Mouse (Mus musculus) kidney, adult 11 months (tissue): ENCODE measurements around the gene Fam129a.

ENCODE experiments used
- DNase-seq: peaks from one replicate; pipeline ENCODE4 v3.0.0; 2022

Gene Fam129a

DNA sequence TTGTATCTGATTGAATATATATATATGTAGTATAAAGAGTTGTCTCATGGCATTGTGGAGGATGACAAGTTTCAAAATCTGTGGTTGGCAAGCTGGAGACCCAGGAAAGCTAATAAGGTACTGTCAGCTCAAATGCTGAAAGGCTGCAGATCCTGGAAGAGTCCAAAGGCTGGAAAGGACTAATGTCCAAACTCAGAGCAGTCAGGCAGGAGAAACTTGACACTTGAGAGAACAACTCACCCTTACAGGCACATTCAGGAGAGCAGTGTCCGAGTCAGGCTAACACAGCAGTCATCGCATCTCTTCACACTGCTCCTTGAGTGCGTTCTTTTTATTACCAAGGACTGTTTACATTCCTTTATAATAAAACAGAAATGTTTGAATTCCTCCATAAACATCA, 56.2 kb downstream of the Fam129a start:
- peak; percentile 44 for DNase-seq

DNA sequence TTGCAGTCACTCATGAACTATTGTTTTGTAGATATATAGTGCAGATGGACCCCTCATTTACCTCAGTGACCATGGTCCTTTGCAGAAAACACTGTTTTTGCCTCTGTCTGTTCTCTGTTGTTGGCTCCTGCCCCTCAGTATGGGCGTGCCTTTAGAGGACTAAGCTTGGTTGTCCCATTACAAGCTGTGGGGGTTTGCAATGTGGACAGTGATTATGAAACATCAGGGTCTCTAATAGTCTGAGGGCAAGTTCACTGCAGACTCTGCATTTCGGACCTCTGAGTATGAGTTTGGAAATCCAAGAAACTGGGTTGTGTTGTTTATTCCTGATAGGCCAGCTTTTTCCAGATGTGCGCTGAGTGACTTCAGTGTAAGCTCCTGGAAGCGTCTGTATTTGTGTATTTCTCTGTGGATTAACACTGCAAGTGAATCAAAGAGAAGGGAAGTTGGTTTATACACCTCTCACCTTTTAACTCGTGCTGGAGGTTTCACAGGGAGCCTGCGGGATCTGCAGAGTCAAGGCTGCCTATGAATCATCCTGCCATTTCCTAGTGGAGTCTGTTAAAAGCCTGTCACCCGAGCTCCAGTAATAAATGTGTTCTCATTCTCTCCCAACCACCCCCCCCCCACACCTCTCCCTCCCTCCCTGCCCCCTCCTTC, 58.7 kb downstream of the Fam129a start:
- no peak for DNase-seq

DNA sequence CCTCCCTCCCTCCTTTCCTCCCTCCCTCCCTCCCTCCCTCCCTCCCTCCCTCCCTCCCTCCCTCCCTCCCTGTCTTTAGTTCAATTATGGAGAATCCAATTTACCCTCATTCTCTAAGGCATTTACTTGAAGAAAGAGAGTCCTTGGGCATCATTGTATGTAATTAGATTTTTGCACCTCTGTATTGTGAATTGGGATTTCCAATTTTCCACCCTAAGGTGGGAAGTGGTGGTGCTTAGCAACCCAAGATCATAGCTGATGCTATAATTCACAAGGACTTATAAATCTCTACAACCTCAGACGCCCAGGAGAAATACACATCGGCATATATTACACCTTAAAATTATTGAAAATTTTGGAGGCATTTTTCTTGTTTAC, 59.3 kb downstream of the Fam129a start:
- no peak for DNase-seq

DNA sequence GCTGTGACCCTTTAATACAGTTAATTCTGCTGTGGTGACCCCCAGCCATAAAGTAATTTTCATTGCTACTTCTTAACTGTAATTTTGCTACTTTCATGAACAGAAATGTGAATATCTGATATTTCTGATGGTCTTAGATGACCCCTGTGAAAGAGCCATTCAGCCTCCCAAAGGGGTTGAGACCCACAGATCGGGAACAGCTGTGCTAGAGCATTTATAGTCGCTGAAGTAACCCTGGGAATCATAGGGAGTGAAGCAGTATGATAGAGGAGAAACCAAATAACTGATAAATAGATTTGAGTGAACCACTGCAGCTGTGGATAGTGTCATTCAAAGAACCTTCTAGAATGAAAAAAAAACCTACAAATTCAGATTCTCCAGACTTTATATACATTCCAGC, 60.1 kb downstream of the Fam129a start:
- DNase-seq, result no peak

- no peak for DNase-seq
These were observed 60.8 kb downstream of the Fam129a start for GRCm38 (mm10) chr1:151631703-151632294.

GRCm38 (mm10) chr1:151632567-151633356, 61.8 kb downstream of the Fam129a start:
- no peak for DNase-seq

DNA sequence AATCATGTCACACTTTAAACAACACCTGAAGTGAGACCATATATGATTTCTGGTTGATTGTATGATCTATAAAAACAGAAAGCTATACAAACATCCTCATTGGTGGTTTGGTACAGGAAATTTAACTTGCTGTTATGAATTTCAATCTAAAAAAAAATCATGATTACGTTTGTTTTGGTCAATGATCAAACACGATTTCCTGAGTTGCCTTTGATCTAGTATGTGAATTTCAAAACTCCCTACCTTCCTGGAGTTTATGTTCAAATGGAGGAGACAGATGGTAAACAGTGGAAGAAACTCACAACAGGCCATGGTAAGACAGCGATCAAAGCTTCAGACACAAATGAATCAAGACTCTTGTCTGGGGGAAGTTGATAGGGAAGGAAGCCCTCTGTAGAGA, 65.7 kb downstream of the Fam129a start:
- no peak for DNase-seq

- no peak for DNase-seq
These were observed 66.5 kb downstream of the Fam129a start for GRCm38 (mm10) chr1:151637351-151637922.

- no peak for DNase-seq
These were observed 67.4 kb downstream of the Fam129a start for GRCm38 (mm10) chr1:151638357-151638756.

DNA sequence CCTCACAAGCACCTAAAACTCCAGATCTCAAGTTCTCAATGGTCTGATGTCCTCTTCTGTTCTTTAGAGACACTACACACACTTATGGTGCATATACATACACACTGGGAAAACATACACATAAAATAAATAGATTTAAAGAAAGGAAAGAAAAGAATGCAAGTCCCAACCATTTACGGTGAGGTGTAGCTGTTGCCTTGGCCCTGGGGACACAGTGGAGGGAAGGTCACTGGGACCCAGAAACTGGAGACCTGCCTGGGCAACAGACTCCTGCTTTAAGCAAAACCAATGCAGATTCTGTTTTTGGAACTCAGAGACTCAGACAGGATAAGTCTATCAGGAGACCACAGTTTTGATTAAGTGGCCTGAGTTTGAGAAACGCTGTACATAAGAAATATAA, 67.8 kb downstream of the Fam129a start:
- no peak for DNase-seq

GRCm38 (mm10) chr1:151646380-151646779, 75.4 kb downstream of the Fam129a start:
- no peak for DNase-seq

DNA sequence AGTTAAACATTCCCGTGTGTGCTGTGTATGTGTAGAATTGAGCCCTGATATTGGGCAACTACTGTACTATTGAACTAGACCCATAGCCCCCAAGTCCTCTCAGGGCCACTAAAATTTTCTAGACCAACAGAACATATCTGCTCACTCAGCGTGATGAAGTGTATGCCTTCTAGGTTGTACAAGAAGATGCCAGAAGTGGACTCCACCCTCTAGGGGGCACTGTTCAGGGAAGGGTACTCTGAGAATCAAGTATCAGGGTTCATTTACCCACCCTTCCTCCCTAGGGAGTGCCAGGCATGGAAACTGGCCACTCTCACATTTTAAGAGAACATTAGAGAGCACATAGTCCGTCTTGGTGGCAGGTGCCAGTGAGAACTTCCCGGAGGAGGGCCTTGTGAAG, 77.1 kb downstream of the Fam129a start:
- DNase-seq, result no peak

DNA sequence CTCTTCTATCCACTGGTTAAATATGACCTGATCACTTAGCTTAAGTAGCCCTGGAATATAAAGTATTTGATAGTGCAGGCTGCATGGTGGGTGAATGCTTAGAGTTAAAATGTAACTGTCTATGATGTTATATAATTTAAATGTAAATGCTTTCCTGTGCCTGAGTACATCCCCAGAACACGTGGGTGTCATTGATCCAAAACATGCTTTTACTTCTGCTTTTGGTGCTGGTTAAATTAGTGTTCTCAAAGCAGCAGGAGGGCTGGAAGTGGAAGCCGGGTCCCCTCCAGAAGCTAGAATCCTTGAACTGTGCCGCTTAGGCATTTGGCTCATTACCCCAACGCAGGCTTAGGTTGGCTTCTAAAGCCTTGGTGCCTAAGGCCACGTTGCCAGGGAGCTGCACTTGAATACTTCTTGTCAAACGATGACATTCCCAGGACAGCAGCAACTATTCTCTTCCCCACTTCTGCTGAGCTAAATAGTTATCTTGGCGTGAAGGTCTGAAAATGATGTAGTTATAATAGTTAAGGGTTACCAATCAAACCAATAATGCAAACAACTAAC, 86.1 kb downstream of the Fam129a start:
- DNase-seq, result no peak

DNA sequence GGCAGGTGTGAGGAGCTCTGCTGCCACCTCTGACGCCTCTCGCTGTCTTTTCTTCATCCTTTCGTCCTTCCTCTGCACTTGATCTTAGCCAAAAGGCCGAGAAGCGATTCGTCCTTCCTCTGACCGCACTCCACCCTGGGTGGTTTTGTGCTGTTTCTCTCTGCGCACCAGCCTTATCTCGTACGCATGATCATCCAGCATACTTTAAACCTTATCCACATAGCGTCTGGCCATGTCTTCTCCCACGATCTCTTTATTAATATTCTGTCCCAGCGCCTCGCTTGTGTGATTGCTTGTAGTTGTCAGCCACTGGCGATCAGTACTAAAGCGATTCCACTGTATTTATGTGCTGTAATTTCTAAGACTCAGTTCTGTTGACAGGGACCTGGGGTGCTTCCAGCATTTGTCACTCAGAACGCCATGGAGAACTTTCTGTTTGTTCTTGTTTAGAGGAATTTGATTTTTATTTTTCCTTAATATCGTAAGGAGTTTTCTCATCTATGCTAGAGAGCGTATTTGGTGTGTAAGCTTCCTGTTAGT, 87.4 kb downstream of the Fam129a start:
- DNase-seq, result no peak

DNA sequence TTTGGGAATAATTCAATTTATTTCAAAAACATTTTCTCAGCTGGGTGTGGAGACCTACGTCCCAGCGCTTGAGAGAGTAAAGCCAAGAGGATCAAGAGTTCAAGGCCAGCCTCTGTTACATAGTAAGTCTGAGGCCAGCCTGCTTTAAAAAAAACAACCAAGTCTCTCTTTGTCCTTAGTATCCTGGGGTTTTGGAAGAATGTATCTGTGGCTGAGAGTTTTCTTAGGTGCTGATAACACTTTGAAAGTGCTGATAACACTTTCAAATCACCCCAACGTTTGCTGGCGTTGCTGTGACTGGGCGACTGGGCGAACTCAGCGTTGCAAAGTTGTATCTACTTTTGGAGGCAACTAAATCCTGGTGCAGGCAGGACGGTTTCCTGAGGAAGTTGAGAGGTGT, 88.7 kb downstream of the Fam129a start:
- DNase-seq, result no peak

DNA sequence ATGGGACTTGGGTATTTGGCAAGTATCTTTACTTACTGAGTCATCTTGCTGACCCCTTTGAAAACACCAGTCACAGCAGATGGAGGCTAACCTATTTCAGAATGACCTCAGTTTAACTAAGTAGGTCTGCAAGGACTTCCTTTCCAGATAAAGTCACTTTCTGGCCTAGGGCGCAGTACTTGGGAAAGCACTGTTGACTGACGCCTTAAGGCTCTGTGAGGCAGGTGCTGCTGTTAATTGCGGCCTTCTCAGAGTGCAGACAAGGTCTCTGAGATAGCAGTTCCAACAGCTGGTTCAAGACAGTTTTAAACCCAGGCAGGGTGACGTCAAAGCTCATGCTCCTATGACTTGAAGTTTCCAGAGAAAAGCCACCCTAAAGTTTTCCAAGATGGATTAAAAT, 89.3 kb downstream of the Fam129a start:
- DNase-seq, result no peak

DNA sequence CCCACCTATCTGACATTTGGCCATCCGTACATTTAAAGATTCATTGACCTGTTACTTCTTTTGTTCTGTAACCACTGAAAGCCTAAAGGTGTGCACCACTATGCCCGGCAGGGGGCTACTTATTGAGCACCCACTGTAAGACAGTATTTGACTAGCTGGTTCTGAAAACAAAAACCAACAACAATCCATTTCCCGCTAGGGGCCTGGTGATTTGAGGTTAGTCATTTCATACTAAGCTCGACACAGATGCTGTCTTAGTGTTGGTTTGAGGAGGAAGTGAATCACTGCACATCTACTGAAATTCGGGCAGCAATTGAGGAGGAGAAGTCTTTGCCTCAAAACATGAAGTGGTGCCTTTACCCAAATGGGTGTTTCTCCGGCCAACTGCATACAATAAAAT, 89.9 kb downstream of the Fam129a start:
- no peak for DNase-seq

- no peak for DNase-seq
These were observed 90.9 kb downstream of the Fam129a start for GRCm38 (mm10) chr1:151661684-151662439.

DNA sequence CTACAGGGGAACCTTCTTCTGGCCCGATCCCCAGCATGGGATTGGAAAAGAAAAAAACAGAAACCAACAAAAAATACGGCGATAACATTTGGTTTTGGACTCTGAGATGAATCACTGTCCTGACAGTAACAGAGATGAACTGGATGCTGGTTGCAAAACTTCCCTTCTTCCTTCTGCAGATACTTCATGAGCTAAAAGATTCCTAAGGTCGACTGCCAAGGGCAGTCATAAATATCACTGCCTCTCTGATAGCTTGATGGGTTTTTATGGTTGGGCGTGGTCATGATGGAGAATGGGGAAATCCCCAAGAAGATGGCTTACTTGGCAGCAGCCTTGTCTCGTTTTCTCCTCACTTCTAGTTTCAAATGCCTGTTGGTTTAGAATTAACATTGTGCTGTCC, 92.0 kb downstream of the Fam129a start:
- no peak for DNase-seq

DNA sequence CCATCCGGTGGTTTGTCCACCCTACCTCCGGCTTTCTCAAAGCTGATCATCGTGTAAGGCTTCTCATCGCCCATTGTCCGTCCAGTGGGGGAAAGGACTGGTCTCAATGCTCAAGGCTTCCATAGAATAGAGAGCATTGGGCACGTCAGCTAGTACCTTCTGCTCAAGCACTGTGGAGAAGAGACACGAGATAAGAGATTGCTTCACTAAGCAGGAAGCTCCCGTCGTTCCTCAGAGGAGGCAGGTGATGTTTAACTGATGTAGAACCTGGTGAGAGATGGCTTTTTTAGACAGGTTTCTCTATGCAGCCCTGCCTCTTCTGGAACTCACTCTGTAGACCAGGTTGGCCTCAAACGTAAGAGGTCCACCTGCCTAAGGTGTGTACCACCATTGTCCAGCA, 93.4 kb downstream of the Fam129a start:
- DNase-seq, result no peak

GRCm38 (mm10) chr1:151664837-151665431, 93.9 kb downstream of the Fam129a start:
- DNase-seq, result no peak
